Mouse (Mus musculus) limb, embryonic 15.5 days (tissue): ENCODE measurements around the gene Cep131. TPM values are rescaled to one million over a fixed set of nuclear protein-coding genes. Genes with fewer than 3 reads are reported as not detected.

Experiments
- ATAC-seq: fragments of 200-750 bp; cut with Nextera tagmentation; 2 replicates; pipeline ENCODE4 v1.8.0; 2017; ENCODE audit warnings: low read depth, moderate TSS enrichment; ENCODE audit not compliant: insufficient number of reproducible peaks, low FRiP score, low TSS enrichment
- H3K27ac ChIP-seq: fragments of 300-500 bp; sonication (generic); 2 replicates; pipeline ENCODE4 v1.5.1; 2015; ENCODE audit warnings: moderate library complexity, mild to moderate bottlenecking, inconsistent platforms
- H3K27me3 ChIP-seq: fragments of 300-500 bp; sonication (generic); 2 replicates; pipeline ENCODE4 v1.6.1; 2015; ENCODE audit warnings: inconsistent platforms
- H3K36me3 ChIP-seq: fragments of 300-500 bp; sonication (generic); 2 replicates; pipeline ENCODE4 v1.6.1; 2015; ENCODE audit warnings: inconsistent platforms
- H3K4me1 ChIP-seq: fragments of 300-500 bp; sonication (generic); 2 replicates; pipeline ENCODE4 v1.6.1; 2015; ENCODE audit warnings: inconsistent platforms
- H3K4me2 ChIP-seq: fragments of 300-500 bp; sonication (generic); 2 replicates; pipeline ENCODE4 v1.6.1; 2015; ENCODE audit warnings: mild to moderate bottlenecking, inconsistent platforms
- H3K4me3 ChIP-seq: fragments of 300-500 bp; sonication (generic); 2 replicates; pipeline ENCODE4 v1.5.1; 2015; ENCODE audit warnings: mild to moderate bottlenecking, inconsistent platforms
- H3K9ac ChIP-seq: fragments of 300-500 bp; sonication (generic); 2 replicates; pipeline ENCODE4 v1.6.1; 2015; ENCODE audit warnings: inconsistent platforms
- H3K9me3 ChIP-seq: fragments of 300-500 bp; sonication (generic); 2 replicates; pipeline ENCODE4 v1.6.1; 2016; ENCODE audit warnings: inconsistent platforms
- WGBS: fragments of 180-500 bp; shearing (Covaris S2); methylation state at CpG from one replicate; pipeline ENCODE4 v1.1.7; 2015; 5-methylcytosine and 5-hydroxymethylcytosine counted together
- polyA plus RNA-seq: library from polyadenylated mRNA; unstranded; fragments of >200 nt; fragmentation: Nextera tagmentation; extraction: Ambion mirVana; gene quantifications from 2 replicates; pipeline ENCODE4 v1.2.1, GENCODE M21; 2015

Gene Cep131
- polyA plus RNA-seq, 1 experiment from 2014 or later = 20.9 TPM

- Histone ChIP-seq H3K4me2 (no peak overlapping the region), H3K4me1 (peaks cover 12% of the 10 kb centered on the region), H3K27ac (no peak overlapping the region), H3K9me3 (no peaks in the 10 kb centered on the region), H3K9ac (no peak overlapping the region), H3K36me3 (peaks cover 56% of the 10 kb centered on the region), H3K4me3 (no peak overlapping the region), H3K27me3 (no peaks in the 10 kb centered on the region)
- ATAC-seq = no peak
- WGBS = 90% methylated on average over 4 of the region's 4 CpGs
Measured at GRCm38 (mm10) chr11:120090661-120091060, 4.0 kb upstream of the Cep131 start.

- no peaks in the 10 kb centered on the region for H3K27me3 ChIP-seq
- no peaks in the 10 kb centered on the region for H3K9me3 ChIP-seq
- WGBS = under 1% methylated on average over 25 of the region's 25 CpGs
- peak overlapping the region; percentile 91 for H3K4me2 ChIP-seq
- peak overlapping the region; percentile 97 for H3K9ac ChIP-seq
- 0 out of 2 replicates have a peak, but pooled peaks have one; percentile 2 for ATAC-seq
- H3K27ac ChIP-seq = peak overlapping the region; percentile 78; the same call in 1 of the 2 replicates
- peak overlapping the region; percentile 92 for H3K4me3 ChIP-seq
- H3K36me3 ChIP-seq = peaks cover 34% of the 10 kb centered on the region
- peaks cover 20% of the 10 kb centered on the region for H3K4me1 ChIP-seq
Measured at GRCm38 (mm10) chr11:120085891-120086627, 568 bp downstream of the Cep131 start.

- Histone ChIP-seq H3K9ac (no peak overlapping the region), H3K4me3 (no peak overlapping the region), H3K4me1 (peaks cover 7% of the 10 kb centered on the region), H3K9me3 (no peaks in the 10 kb centered on the region), H3K27ac (no peak overlapping the region), H3K27me3 (no peaks in the 10 kb centered on the region), H3K4me2 (no peak overlapping the region), H3K36me3 (peaks cover 69% of the 10 kb centered on the region)
- no peak for ATAC-seq
- 77% methylated on average over 6 of the region's 6 CpGs for WGBS
Measured at GRCm38 (mm10) chr11:120080282-120080681, 6.3 kb downstream of the Cep131 start.

- H3K9me3 ChIP-seq = no peaks in the 10 kb centered on the region
- H3K9ac ChIP-seq = no peak overlapping the region
- no peak overlapping the region for H3K4me3 ChIP-seq
- H3K4me2 ChIP-seq = no peak overlapping the region
- WGBS = 81% methylated on average over 3 of the region's 3 CpGs
- H3K4me1 ChIP-seq = peaks cover 5% of the 10 kb centered on the region; the same call in 1 of the 2 replicates
- no peak overlapping the region for H3K27ac ChIP-seq
- no peaks in the 10 kb centered on the region for H3K27me3 ChIP-seq
- ATAC-seq = no peak
- peaks cover 82% of the 10 kb centered on the region for H3K36me3 ChIP-seq
Measured at GRCm38 (mm10) chr11:120076191-120076590, 10.4 kb downstream of the Cep131 start.

GRCm38 (mm10) chr11:120072986-120073647 lies 13.5 kb downstream of the Cep131 start:
- WGBS = 93% methylated on average over 9 of the region's 9 CpGs
- ATAC-seq = no peak

GRCm38 (mm10) chr11:120071731-120072320 lies 14.8 kb downstream of the Cep131 start:
- Histone ChIP-seq H3K4me2 (no peak overlapping the region), H3K4me1 (peaks cover 10% of the 10 kb centered on the region; the same call in 1 of the 2 replicates), H3K27me3 (no peaks in the 10 kb centered on the region), H3K36me3 (peaks cover 95% of the 10 kb centered on the region), H3K4me3 (no peak overlapping the region), H3K27ac (no peak overlapping the region), H3K9ac (no peak overlapping the region), H3K9me3 (no peaks in the 10 kb centered on the region)
- no peak for ATAC-seq
- WGBS = 83% methylated on average over 7 of the region's 7 CpGs

More at GRCm38 (mm10) chr11:120072986-120073647, 13.5 kb downstream of the Cep131 start:
- peaks cover 86% of the 10 kb centered on the region for H3K36me3 ChIP-seq
- no peak overlapping the region for H3K27ac ChIP-seq
- peaks cover 10% of the 10 kb centered on the region; the same call in 1 of the 2 replicates for H3K4me1 ChIP-seq
- no peak overlapping the region for H3K9ac ChIP-seq
- no peak overlapping the region for H3K4me3 ChIP-seq
- H3K9me3 ChIP-seq = no peaks in the 10 kb centered on the region
- H3K4me2 ChIP-seq = no peak overlapping the region
- H3K27me3 ChIP-seq = no peaks in the 10 kb centered on the region

- Histone ChIP-seq H3K27me3 (no peaks in the 10 kb centered on the region), H3K4me2 (no peak overlapping the region), H3K9me3 (no peaks in the 10 kb centered on the region), H3K36me3 (peaks cover 95% of the 10 kb centered on the region), H3K4me3 (no peak overlapping the region), H3K9ac (no peak overlapping the region), H3K27ac (no peak overlapping the region), H3K4me1 (peaks cover 10% of the 10 kb centered on the region; the same call in 1 of the 2 replicates)
- no peak for ATAC-seq
- WGBS = 74% methylated on average over 12 of the region's 12 CpGs
Measured at GRCm38 (mm10) chr11:120071065-120071464, 15.6 kb downstream of the Cep131 start.

- Histone ChIP-seq H3K4me2 (no peak overlapping the region), H3K9ac (no peak overlapping the region), H3K36me3 (peaks cover 93% of the 10 kb centered on the region), H3K27ac (no peak overlapping the region), H3K4me1 (peaks cover 8% of the 10 kb centered on the region; the same call in 1 of the 2 replicates), H3K4me3 (no peak overlapping the region), H3K9me3 (no peaks in the 10 kb centered on the region), H3K27me3 (no peaks in the 10 kb centered on the region)
- WGBS = 93% methylated on average over 27 of the region's 27 CpGs
- ATAC-seq = no peak
Measured at GRCm38 (mm10) chr11:120070286-120070930, 16.2 kb downstream of the Cep131 start.

- Histone ChIP-seq H3K4me3 (no peak overlapping the region), H3K9me3 (no peaks in the 10 kb centered on the region), H3K4me2 (no peak overlapping the region), H3K36me3 (peaks cover 99% of the 10 kb centered on the region), H3K9ac (no peak overlapping the region), H3K27ac (no peak overlapping the region), H3K27me3 (no peaks in the 10 kb centered on the region), H3K4me1 (peaks cover 5% of the 10 kb centered on the region; the same call in 1 of the 2 replicates)
- 36% methylated on average over 11 of the region's 11 CpGs for WGBS
- no peak for ATAC-seq
Measured at GRCm38 (mm10) chr11:120069261-120069660, 17.4 kb downstream of the Cep131 start.

GRCm38 (mm10) chr11:120067834-120068233 lies 18.8 kb downstream of the Cep131 start:
- WGBS = 54% methylated on average over 17 of the region's 17 CpGs

GRCm38 (mm10) chr11:120065291-120065690 lies 21.3 kb downstream of the Cep131 start:
- Histone ChIP-seq H3K4me3 (no peak overlapping the region), H3K4me2 (no peak overlapping the region), H3K27me3 (no peaks in the 10 kb centered on the region), H3K9ac (no peak overlapping the region), H3K36me3 (peaks cover 70% of the 10 kb centered on the region), H3K4me1 (peaks cover 5% of the 10 kb centered on the region; the same call in 1 of the 2 replicates), H3K9me3 (no peaks in the 10 kb centered on the region), H3K27ac (no peak overlapping the region)
- 34% methylated on average over 10 of the region's 10 CpGs for WGBS
- ATAC-seq = no peak

More at GRCm38 (mm10) chr11:120067834-120068233, 18.8 kb downstream of the Cep131 start:
- Histone ChIP-seq H3K9ac (no peak overlapping the region), H3K9me3 (no peaks in the 10 kb centered on the region), H3K4me2 (no peak overlapping the region), H3K4me1 (peaks cover 5% of the 10 kb centered on the region; the same call in 1 of the 2 replicates), H3K27ac (no peak overlapping the region), H3K4me3 (no peak overlapping the region), H3K36me3 (peaks cover 95% of the 10 kb centered on the region), H3K27me3 (no peaks in the 10 kb centered on the region)
- ATAC-seq = no peak
